Comparison of ENCODE assay signal across 8 mouse cellular contexts in the genomic region with DNA sequence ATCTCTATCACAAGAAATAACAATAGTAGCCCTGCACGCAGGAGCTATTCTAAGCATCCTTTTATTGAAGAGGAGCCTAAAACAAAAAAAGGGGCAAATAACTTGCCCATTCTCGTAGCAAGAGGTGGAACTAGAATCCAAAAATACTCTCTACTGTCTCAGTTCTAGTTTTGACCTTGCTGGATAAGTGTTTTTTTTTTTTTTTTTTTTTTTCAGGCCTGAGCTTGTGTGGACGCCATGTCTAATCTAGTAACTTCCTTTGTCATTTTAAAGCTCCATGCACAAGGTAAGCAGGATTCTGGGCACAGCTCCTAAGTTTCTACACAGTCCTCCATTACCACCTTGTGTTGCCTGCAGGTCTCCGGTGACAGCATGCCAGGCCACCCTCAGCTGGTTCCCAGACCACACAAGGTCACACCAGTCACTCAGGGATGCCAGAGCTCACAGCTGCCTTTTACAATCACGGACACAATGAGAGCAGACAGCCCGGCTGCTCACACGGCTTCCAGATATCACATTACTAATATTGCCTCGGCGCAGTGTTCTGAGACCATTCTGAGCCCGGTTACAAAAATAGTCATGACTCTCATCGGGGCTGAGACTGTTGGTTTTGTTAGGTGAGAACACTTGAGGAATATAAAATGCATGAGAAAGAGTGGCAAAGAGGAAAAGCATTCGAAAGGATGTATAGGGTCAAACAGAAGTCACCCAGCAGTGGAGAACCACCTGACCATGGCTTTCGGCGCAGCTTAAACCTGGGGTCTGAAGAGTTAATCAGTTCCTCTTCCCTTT.
DNase-seq lines count a peak whose midpoint lies in the region; ATAC-seq and TF ChIP-seq lines count a peak whose summit lies in the region.

No protein-coding gene starts in this region.

- H3K27me3 ChIP-seq in forebrain, embryonic 11.5 days (ENCODE audit: control insufficient read depth, insufficient read depth, low read length) = peaks cover 6% of the 10 kb centered on the region; the same call in 1 of the 2 replicates
- H3K27me3 ChIP-seq in myocyte (ENCODE audit: control insufficient read depth, insufficient read depth, insufficient read length) = no peaks in the 10 kb centered on the region

- no peak for TF ChIP-seq CTCF in brain, embryonic 14.5 days (IDR thresholded peaks at IDR 0.05; ENCODE audit: borderline replicate concordance, extremely low read depth, insufficient read depth, insufficient read length)

- H3K9ac ChIP-seq in forebrain, embryonic 11.5 days (ENCODE audit: low read length) = no peak overlapping the region

- TF ChIP-seq POLR2A in brain, embryonic 14.5 days (IDR thresholded peaks at IDR 0.05; ENCODE audit: borderline replicate concordance, extremely low read depth, insufficient read depth, insufficient read length, poor library complexity, severe bottlenecking) = no peak
- no peak for TF ChIP-seq POLR2A in myocyte (IDR thresholded peaks at IDR 0.05; ENCODE audit: insufficient read length, low read depth)

- no peaks in the 10 kb centered on the region for H3K79me2 ChIP-seq in myocyte (ENCODE audit: control insufficient read depth, insufficient read depth)

- no peak overlapping the region for H3ac ChIP-seq in myocyte (ENCODE audit: control insufficient read depth, insufficient read length)

- H3K36me3 ChIP-seq in forebrain, embryonic 11.5 days (ENCODE audit: control insufficient read depth, insufficient read depth, low read length) = no peaks in the 10 kb centered on the region
- H3K36me3 ChIP-seq in myocyte (ENCODE audit: control insufficient read depth, insufficient read depth) = no peaks in the 10 kb centered on the region

- no peak overlapping the region for H3K27ac ChIP-seq in forebrain, embryonic 11.5 days (ENCODE audit: low read depth, low read length)

- 64% methylated on average over 14 of the region's 14 CpGs for WGBS in forebrain, embryonic 11.5 days

- ATAC-seq in CD4-positive, CD25-positive, alpha-beta regulatory T cell, adult 4 months = peak; percentile 2
- 0 out of 2 replicates have a peak, but pooled peaks have one; percentile 27 for ATAC-seq in forebrain, embryonic 11.5 days (replicated peaks; ENCODE audit: low FRiP score)

- DNase-seq in brain, embryonic 14.5 days (ENCODE audit: low read depth) = peak; percentile 42
- peak; percentile 58 for DNase-seq in forebrain, embryonic 11.5 days (ENCODE audit: low spot score)
- peak; percentile 81 to 86 for DNase-seq in heart, postnatal 10 days
- peak; percentile 31 to 58 for DNase-seq in kidney, postnatal 25 days
- DNase-seq in layer of hippocampus, postnatal 10 days (ENCODE audit: low spot score in 2 of 2) = no peak
- no peak for DNase-seq in spleen, adult 12 weeks (ENCODE audit: low spot score)

- intact Hi-C loops in heart, postnatal 10 days (cut with DNase I) = loop anchor here (1.0 to 5.0 kb wide), 6 partner anchors 51 to 1501 kb away; a partner anchor contains a TSS

- no peaks in the 10 kb centered on the region; the same call in 1 of the 2 replicates for H3K4me1 ChIP-seq in forebrain, embryonic 11.5 days (replicated peaks; ENCODE audit: control insufficient read depth, insufficient read depth, low read length)

- H3K4me3 ChIP-seq in forebrain, embryonic 11.5 days (ENCODE audit: low read depth, low read length) = 0 out of 2 replicates have a peak overlapping the region, but pooled peaks have one; percentile 2
- peak overlapping the region; percentile 16 for H3K4me3 ChIP-seq in myocyte

- peak overlapping the region; percentile 42 for H3K4me2 ChIP-seq in forebrain, embryonic 11.5 days (ENCODE audit: low read depth, low read length, severe bottlenecking)
- peak overlapping the region; percentile 98 for H3K4me2 ChIP-seq in myocyte (ENCODE audit: low read depth)

- no peaks in the 10 kb centered on the region for H3K9me3 ChIP-seq in forebrain, embryonic 11.5 days (ENCODE audit: control insufficient read depth, low read length)

TF ChIP-seq in myocyte, 11 proteins besides CTCF, POLR2A, EP300 and RAD21:
- TF ChIP-seq TCF3 (IDR thresholded peaks at IDR 0.05; ENCODE audit: insufficient read length, low read depth) (peak; percentile 97), E2F4 (IDR thresholded peaks at IDR 0.05; ENCODE audit: insufficient read depth) (no peak), REST (IDR thresholded peaks at IDR 0.05; ENCODE audit: insufficient read depth, insufficient read length) (no peak), MYOD1 (IDR thresholded peaks at IDR 0.05; ENCODE audit: control insufficient read depth in 1 of 3, insufficient read length in 2 of 3, low read depth in 2 of 3) (peak; percentile 98 to 99 (median 99)), SRF (IDR thresholded peaks at IDR 0.05; ENCODE audit: control insufficient read depth, insufficient read length, low read depth) (peak; percentile 58), TCF12 (IDR thresholded peaks at IDR 0.05; ENCODE audit: insufficient read depth, poor library complexity, severe bottlenecking) (peak; percentile 98), MAX (IDR thresholded peaks at IDR 0.05; ENCODE audit: low read depth) (no peak), MYOG (IDR thresholded peaks at IDR 0.05; ENCODE audit: control insufficient read depth in 1 of 3, insufficient read depth in 1 of 3, insufficient read length in 2 of 3, low read depth in 2 of 3) (peak; percentile 93 to 99 (median 98)), CEBPB (IDR thresholded peaks at IDR 0.05; ENCODE audit: insufficient read depth, poor library complexity, severe bottlenecking) (no peak), USF1 (IDR thresholded peaks at IDR 0.05; ENCODE audit: low read depth) (no peak), POLR2AphosphoS2 (IDR thresholded peaks at IDR 0.05; ENCODE audit: insufficient read length, low read depth) (no peak)

Comparison
In these comparisons a context has a peak if more than half of its experiments do, and no peak if none do; other contexts are left out.
1. DNase-seq: peak in brain, embryonic 14.5 days (single experiment), forebrain, embryonic 11.5 days (single experiment), heart, postnatal 10 days (2 of 2) and kidney, postnatal 25 days (2 of 2); none in layer of hippocampus, postnatal 10 days (0 of 2) and spleen, adult 12 weeks (single experiment).